Mouse (Mus musculus): ENCODE results near the gene Vps13d. TPM values are rescaled to one million over a fixed set of nuclear protein-coding genes. Genes with fewer than 3 reads are reported as not detected.

Gene Vps13d
- polyA plus RNA-seq, 1 experiment from 2014 or later: 6.6 TPM

- no peak overlapping the region for H3K9ac ChIP-seq (replicated peaks)
- TF ChIP-seq CTCF (IDR thresholded peaks at IDR 0.05; ENCODE audit: low read depth): no peak
- TF ChIP-seq EP300 (IDR thresholded peaks at IDR 0.05; ENCODE audit: low read depth): no peak
- ATAC-seq: no peak
- H3K36me3 ChIP-seq (replicated peaks; ENCODE audit: insufficient read depth, low read length): peaks cover 12% of the 10 kb centered on the region; the same call in 1 of the 2 replicates
- no peaks in the 10 kb centered on the region for H3K9me3 ChIP-seq (ENCODE audit: low read length)
- 58% methylated on average over 7 of the region's 7 CpGs for WGBS (ENCODE audit: insufficient replicate concordance)
- H3K27me3 ChIP-seq (ENCODE audit: insufficient read depth, low read length): no peaks in the 10 kb centered on the region
- DNase-seq: no peak
- H3K4me1 ChIP-seq (ENCODE audit: insufficient read depth): peaks cover 14% of the 10 kb centered on the region
- no peak overlapping the region for H3K4me2 ChIP-seq (ENCODE audit: low read depth, low read length)
- H3K27ac ChIP-seq (ENCODE audit: low read depth): no peak overlapping the region
- no peak overlapping the region for H3K4me3 ChIP-seq (ENCODE audit: low read depth, low read length)
Observed at GRCm38 (mm10) chr4:145009934-145010333, 184.9 kb downstream of the Vps13d start.

DNA sequence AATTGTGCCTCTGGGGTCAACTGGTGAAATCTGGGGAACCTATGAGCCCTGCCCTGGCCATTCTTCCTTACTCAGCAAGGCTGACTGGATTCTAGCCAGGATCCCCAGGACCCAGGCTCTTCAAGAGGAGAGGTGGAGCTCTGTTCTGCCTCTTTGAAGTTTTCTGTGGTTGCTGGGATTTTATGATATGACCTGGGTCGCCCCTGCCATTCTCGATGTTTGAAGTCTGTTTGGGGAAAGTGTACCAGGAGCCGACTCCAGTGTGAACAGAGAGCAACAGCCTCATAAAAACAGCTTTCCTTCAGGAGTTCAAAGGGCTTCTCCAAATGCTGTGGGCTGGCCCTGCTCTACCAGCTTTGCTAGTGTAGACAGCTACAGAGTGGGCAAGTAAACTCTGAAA, 185.4 kb downstream of the Vps13d start:
- no peak for DNase-seq
- H3K9ac ChIP-seq (replicated peaks): no peak overlapping the region
- H3K27me3 ChIP-seq (ENCODE audit: insufficient read depth, low read length): no peaks in the 10 kb centered on the region
- TF ChIP-seq EP300 (IDR thresholded peaks at IDR 0.05; ENCODE audit: low read depth) (no peak), CTCF (IDR thresholded peaks at IDR 0.05; ENCODE audit: low read depth) (no peak)
- H3K9me3 ChIP-seq (ENCODE audit: low read length): no peaks in the 10 kb centered on the region
- H3K4me1 ChIP-seq (ENCODE audit: insufficient read depth): peaks cover 14% of the 10 kb centered on the region
- H3K27ac ChIP-seq (ENCODE audit: low read depth): no peak overlapping the region
- H3K36me3 ChIP-seq (replicated peaks; ENCODE audit: insufficient read depth, low read length): peaks cover 12% of the 10 kb centered on the region; the same call in 1 of the 2 replicates
- H3K4me2 ChIP-seq (ENCODE audit: low read depth, low read length): no peak overlapping the region
- H3K4me3 ChIP-seq (ENCODE audit: low read depth, low read length): no peak overlapping the region
- ATAC-seq: no peak
- 59% methylated on average over 3 of the region's 3 CpGs for WGBS (ENCODE audit: insufficient replicate concordance)

GRCm38 (mm10) chr4:145005943-145006545, 188.8 kb downstream of the Vps13d start:
- Histone ChIP-seq H3K4me2 (ENCODE audit: low read depth, low read length) (no peak overlapping the region), H3K9me3 (ENCODE audit: low read length) (no peaks in the 10 kb centered on the region), H3K4me3 (ENCODE audit: low read depth, low read length) (no peak overlapping the region), H3K36me3 (replicated peaks; ENCODE audit: insufficient read depth, low read length) (peaks cover 8% of the 10 kb centered on the region; the same call in 1 of the 2 replicates), H3K27me3 (ENCODE audit: insufficient read depth, low read length) (no peaks in the 10 kb centered on the region), H3K4me1 (ENCODE audit: insufficient read depth) (peaks cover 18% of the 10 kb centered on the region), H3K27ac (ENCODE audit: low read depth) (no peak overlapping the region), H3K9ac (replicated peaks) (no peak overlapping the region)
- TF ChIP-seq EP300 (IDR thresholded peaks at IDR 0.05; ENCODE audit: low read depth): no peak
- TF ChIP-seq CTCF (IDR thresholded peaks at IDR 0.05; ENCODE audit: low read depth): no peak
- ATAC-seq: no peak
- 82% methylated on average over 4 of the region's 4 CpGs for WGBS (ENCODE audit: insufficient replicate concordance)
- no peak for DNase-seq

DNA sequence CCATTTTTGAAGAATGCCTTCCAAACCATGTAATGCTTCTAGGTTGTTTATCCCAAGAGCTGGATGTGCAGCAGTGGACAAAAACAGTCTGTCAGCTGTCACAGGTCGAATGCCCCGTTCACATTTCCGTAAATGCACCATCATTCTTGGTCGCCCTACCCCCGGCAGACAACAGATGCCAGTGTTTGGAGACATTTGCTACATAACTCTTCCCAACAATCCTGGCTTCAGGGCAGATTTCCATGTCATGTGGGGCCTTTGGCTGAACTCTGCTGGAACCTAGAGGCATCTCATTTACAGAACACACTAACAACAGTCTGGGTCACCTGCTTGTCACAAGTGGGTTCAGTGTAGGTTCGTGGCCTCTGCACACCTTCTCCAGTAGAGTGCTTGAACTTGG, 190.6 kb downstream of the Vps13d start:
- H3K27ac ChIP-seq (ENCODE audit: low read depth): no peak overlapping the region
- DNase-seq: no peak
- peaks cover 30% of the 10 kb centered on the region for H3K4me1 ChIP-seq (ENCODE audit: insufficient read depth)
- no peak for TF ChIP-seq EP300 (IDR thresholded peaks at IDR 0.05; ENCODE audit: low read depth)
- no peak for TF ChIP-seq CTCF (IDR thresholded peaks at IDR 0.05; ENCODE audit: low read depth)
- H3K9ac ChIP-seq (replicated peaks): no peak overlapping the region
- no peak for ATAC-seq
- no peak overlapping the region for H3K4me2 ChIP-seq (ENCODE audit: low read depth, low read length)
- H3K4me3 ChIP-seq (ENCODE audit: low read depth, low read length): no peak overlapping the region
- no peaks in the 10 kb centered on the region for H3K27me3 ChIP-seq (ENCODE audit: insufficient read depth, low read length)
- 82% methylated on average over 6 of the region's 6 CpGs for WGBS (ENCODE audit: insufficient replicate concordance)
- H3K9me3 ChIP-seq (ENCODE audit: low read length): no peaks in the 10 kb centered on the region
- H3K36me3 ChIP-seq (replicated peaks; ENCODE audit: insufficient read depth, low read length): no peaks in the 10 kb centered on the region

DNA sequence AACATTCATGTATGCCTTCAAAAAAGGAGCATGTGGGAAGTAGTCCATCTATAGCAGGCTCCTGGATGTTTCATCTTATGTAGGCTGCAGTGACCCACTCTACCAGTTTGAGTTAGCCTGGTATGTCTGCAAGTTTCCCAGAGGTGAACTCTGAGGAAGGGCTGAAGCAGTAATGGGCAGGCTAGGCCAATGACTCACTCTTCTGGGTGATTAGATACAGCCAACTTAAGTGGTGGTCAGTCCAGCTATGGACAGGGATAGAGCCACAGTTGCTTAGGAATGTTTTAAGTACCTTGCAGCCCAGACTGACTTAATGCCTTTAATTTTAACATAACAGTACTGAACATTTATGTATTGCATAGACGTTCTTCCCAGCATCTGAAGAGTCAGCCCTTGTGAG, 192.1 kb downstream of the Vps13d start:
- WGBS (ENCODE audit: insufficient replicate concordance): 81% methylated on average over 1 of the region's 1 CpGs
- Histone ChIP-seq H3K4me1 (ENCODE audit: insufficient read depth) (peaks cover 44% of the 10 kb centered on the region), H3K9me3 (ENCODE audit: low read length) (no peaks in the 10 kb centered on the region), H3K4me2 (ENCODE audit: low read depth, low read length) (no peak overlapping the region), H3K27ac (ENCODE audit: low read depth) (no peak overlapping the region), H3K36me3 (replicated peaks; ENCODE audit: insufficient read depth, low read length) (no peaks in the 10 kb centered on the region), H3K4me3 (ENCODE audit: low read depth, low read length) (no peak overlapping the region), H3K27me3 (ENCODE audit: insufficient read depth, low read length) (no peaks in the 10 kb centered on the region), H3K9ac (replicated peaks) (no peak overlapping the region)
- DNase-seq: no peak
- ATAC-seq: no peak
- TF ChIP-seq EP300 (IDR thresholded peaks at IDR 0.05; ENCODE audit: low read depth): no peak
- no peak for TF ChIP-seq CTCF (IDR thresholded peaks at IDR 0.05; ENCODE audit: low read depth)

GRCm38 (mm10) chr4:144999903-145000382, 194.9 kb downstream of the Vps13d start:
- Histone ChIP-seq H3K9me3 (ENCODE audit: low read length) (no peaks in the 10 kb centered on the region), H3K36me3 (replicated peaks; ENCODE audit: insufficient read depth, low read length) (no peaks in the 10 kb centered on the region), H3K27me3 (ENCODE audit: insufficient read depth, low read length) (no peaks in the 10 kb centered on the region), H3K4me3 (ENCODE audit: low read depth, low read length) (no peak overlapping the region; the same call in 1 of the 2 replicates), H3K27ac (ENCODE audit: low read depth) (peak overlapping the region; percentile 94), H3K4me1 (ENCODE audit: insufficient read depth) (peaks cover 67% of the 10 kb centered on the region), H3K4me2 (ENCODE audit: low read depth, low read length) (peak overlapping the region; percentile 63), H3K9ac (replicated peaks) (peak overlapping the region; percentile 55)
- TF ChIP-seq CTCF (IDR thresholded peaks at IDR 0.05; ENCODE audit: low read depth) (no peak), EP300 (IDR thresholded peaks at IDR 0.05; ENCODE audit: low read depth) (peak; percentile 96)
- peak; percentile 90 for DNase-seq
- ATAC-seq: peak; percentile 86
- WGBS (ENCODE audit: insufficient replicate concordance): 23% methylated on average over 20 of the region's 20 CpGs
